Mouse (Mus musculus): Measurements from ENCODE around the gene Ctdnep1. TPM values are rescaled to one million over a fixed set of nuclear protein-coding genes. Genes with fewer than 3 reads are reported as not detected.
A peak's percentile ranks its signal among the peaks of the same experiment; 100 is the strongest.

Gene Ctdnep1
- polyA plus RNA-seq (2015; fragmentation: Nextera tagmentation; extraction: Ambion mirVana), result 20.7 and 20.9 TPM in 2 replicates

DNA sequence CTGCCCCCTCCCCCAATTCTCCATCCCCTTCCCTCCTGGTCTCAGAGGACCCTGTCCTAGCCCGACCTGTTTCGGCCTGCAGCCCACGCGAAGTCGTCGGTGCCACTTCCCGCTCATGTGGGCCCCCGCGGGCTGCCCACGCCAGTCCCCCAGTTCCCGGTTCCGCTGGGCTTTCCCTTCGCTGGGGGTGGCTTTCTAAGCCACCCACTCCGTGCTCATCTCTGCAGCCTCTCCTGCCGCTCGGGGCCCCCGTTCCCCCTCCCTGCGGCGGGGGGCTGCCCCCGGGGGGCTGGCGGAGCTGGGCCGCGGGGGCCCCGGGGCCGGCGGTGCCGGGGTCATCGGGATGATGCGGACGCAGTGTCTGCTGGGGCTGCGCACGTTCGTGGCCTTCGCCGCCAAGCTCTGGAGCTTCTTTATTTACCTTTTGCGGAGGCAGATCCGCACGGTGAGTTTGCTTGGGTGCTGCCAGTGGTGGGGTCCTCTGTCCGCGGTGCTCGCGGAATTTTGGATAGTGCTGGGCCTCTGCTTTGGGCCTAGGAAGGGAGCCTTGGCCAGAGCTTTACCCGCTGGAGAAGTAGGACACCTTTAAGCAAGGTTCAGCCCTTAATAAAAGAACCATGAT is at the start of gene Ctdnep1:
TSS of gene Ctdnep1 (plus strand) at position 16 of the 622 bp plus-strand sequence.
- H3K36me3 ChIP-seq (ENCODE audit: control insufficient read depth, insufficient read depth, low read length), result peaks cover 11% of the 10 kb centered on the region; the same call in 1 of the 2 replicates
- peak within 1 kb of the TSS; percentile 100 for H3K9ac ChIP-seq (ENCODE audit: low read depth, low read length)
- peak within 1 kb of the TSS; percentile 100 for H3K4me3 ChIP-seq (ENCODE audit: low read length)
- peak within 1 kb of the TSS; percentile 94 for H3K4me2 ChIP-seq (ENCODE audit: low read depth, low read length)
- H3K27ac ChIP-seq (ENCODE audit: low read length), result peak within 1 kb of the TSS; percentile 100
- H3K4me1 ChIP-seq (ENCODE audit: control insufficient read depth, insufficient read depth, low read length), result peaks cover 24% of the 10 kb centered on the region
- ATAC-seq, result no peak; the same call in 1 of the 2 replicates
- WGBS, result under 1% methylated on average over 42 of the region's 43 CpGs
- no peaks in the 10 kb centered on the region for H3K27me3 ChIP-seq (replicated peaks; ENCODE audit: control insufficient read depth, insufficient read depth, low read length)
- no peaks in the 10 kb centered on the region for H3K9me3 ChIP-seq (ENCODE audit: control insufficient read depth, low read length)

GRCm38 (mm10) chr11:69931769-69932168 is 49.2 kb upstream of the Ctdnep1 start:
- no peak overlapping the region for H3K9ac ChIP-seq (ENCODE audit: low read depth, low read length)
- peaks cover 19% of the 10 kb centered on the region for H3K4me1 ChIP-seq (ENCODE audit: control insufficient read depth, insufficient read depth, low read length)
- no peak for ATAC-seq
- no peaks in the 10 kb centered on the region for H3K36me3 ChIP-seq (ENCODE audit: control insufficient read depth, insufficient read depth, low read length)
- no peak overlapping the region for H3K4me2 ChIP-seq (ENCODE audit: low read depth, low read length)
- H3K27ac ChIP-seq (ENCODE audit: low read length), result no peak overlapping the region
- WGBS, result 74% methylated on average over 8 of the region's 8 CpGs
- no peaks in the 10 kb centered on the region for H3K9me3 ChIP-seq (ENCODE audit: control insufficient read depth, low read length)
- H3K4me3 ChIP-seq (ENCODE audit: low read length), result no peak overlapping the region
- H3K27me3 ChIP-seq (replicated peaks; ENCODE audit: control insufficient read depth, insufficient read depth, low read length), result no peaks in the 10 kb centered on the region

DNA sequence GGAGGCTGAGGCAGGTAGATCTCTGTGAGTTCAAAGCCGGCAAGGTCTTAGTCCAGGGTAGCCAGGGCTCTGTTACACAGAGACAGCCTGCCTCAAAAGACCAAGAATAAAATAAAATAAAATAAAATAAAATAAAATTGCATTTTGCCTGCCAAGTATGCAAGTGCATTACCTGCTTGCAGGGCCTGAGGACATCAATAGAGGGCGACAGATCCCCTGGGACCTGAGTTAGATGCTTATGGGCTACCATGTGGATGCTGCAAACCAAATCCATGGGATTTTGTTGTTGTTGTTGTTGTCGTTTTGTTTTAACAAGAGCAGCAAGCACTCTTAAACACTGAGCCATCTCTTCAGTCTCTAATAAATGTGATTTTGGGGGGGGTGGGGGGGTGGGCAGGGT is 48.7 kb upstream of the Ctdnep1 start:
- Histone ChIP-seq H3K27ac (ENCODE audit: low read length) (no peak overlapping the region), H3K9me3 (ENCODE audit: control insufficient read depth, low read length) (no peaks in the 10 kb centered on the region), H3K4me3 (ENCODE audit: low read length) (no peak overlapping the region), H3K36me3 (ENCODE audit: control insufficient read depth, insufficient read depth, low read length) (no peaks in the 10 kb centered on the region), H3K27me3 (replicated peaks; ENCODE audit: control insufficient read depth, insufficient read depth, low read length) (no peaks in the 10 kb centered on the region), H3K9ac (ENCODE audit: low read depth, low read length) (no peak overlapping the region), H3K4me1 (ENCODE audit: control insufficient read depth, insufficient read depth, low read length) (peaks cover 24% of the 10 kb centered on the region), H3K4me2 (ENCODE audit: low read depth, low read length) (no peak overlapping the region)
- ATAC-seq, result no peak
- 45% methylated on average over 3 of the region's 3 CpGs for WGBS

DNA sequence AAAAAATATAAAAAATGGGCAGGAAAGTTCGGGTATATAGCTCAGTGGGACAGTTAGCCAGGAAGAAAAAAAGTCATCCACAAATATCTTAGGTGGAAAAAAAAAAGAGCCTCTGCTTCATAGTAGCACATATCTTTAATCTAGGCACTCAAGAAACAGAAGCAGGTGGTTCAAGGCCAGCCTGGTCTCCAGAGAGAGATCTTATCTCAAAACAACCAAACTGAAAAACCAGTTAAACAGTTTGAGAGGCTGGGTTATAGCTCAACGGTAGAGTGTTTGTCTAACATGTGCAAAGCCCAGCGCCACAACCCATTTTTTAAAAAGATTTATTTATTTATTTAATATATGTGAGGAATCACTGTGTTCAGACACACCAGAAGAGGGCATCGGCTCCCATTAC is 47.9 kb upstream of the Ctdnep1 start:
- H3K9me3 ChIP-seq (ENCODE audit: control insufficient read depth, low read length), result no peaks in the 10 kb centered on the region
- H3K4me2 ChIP-seq (ENCODE audit: low read depth, low read length), result no peak overlapping the region
- no peak overlapping the region for H3K4me3 ChIP-seq (ENCODE audit: low read length)
- no peaks in the 10 kb centered on the region for H3K36me3 ChIP-seq (ENCODE audit: control insufficient read depth, insufficient read depth, low read length)
- H3K9ac ChIP-seq (ENCODE audit: low read depth, low read length), result no peak overlapping the region
- WGBS, result 69% methylated on average over 4 of the region's 4 CpGs
- no peak overlapping the region for H3K27ac ChIP-seq (ENCODE audit: low read length)
- H3K4me1 ChIP-seq (ENCODE audit: control insufficient read depth, insufficient read depth, low read length), result peaks cover 31% of the 10 kb centered on the region
- no peak for ATAC-seq
- 0 out of 2 replicates have a peak, but pooled peaks cover 3% of the 10 kb centered on the region for H3K27me3 ChIP-seq (replicated peaks; ENCODE audit: control insufficient read depth, insufficient read depth, low read length)

GRCm38 (mm10) chr11:69934169-69934568 is 46.8 kb upstream of the Ctdnep1 start:
- H3K9ac ChIP-seq (ENCODE audit: low read depth, low read length), result no peak overlapping the region
- H3K27ac ChIP-seq (ENCODE audit: low read length), result no peak overlapping the region
- H3K4me1 ChIP-seq (ENCODE audit: control insufficient read depth, insufficient read depth, low read length), result peaks cover 35% of the 10 kb centered on the region
- peak; percentile 45 for ATAC-seq
- H3K27me3 ChIP-seq (replicated peaks; ENCODE audit: control insufficient read depth, insufficient read depth, low read length), result 0 out of 2 replicates have a peak, but pooled peaks cover 3% of the 10 kb centered on the region
- WGBS, result 2% methylated on average over 18 of the region's 18 CpGs
- peak overlapping the region; percentile 29 for H3K4me3 ChIP-seq (ENCODE audit: low read length)
- peak overlapping the region; percentile 50 for H3K4me2 ChIP-seq (ENCODE audit: low read depth, low read length)
- H3K9me3 ChIP-seq (ENCODE audit: control insufficient read depth, low read length), result no peaks in the 10 kb centered on the region
- no peaks in the 10 kb centered on the region for H3K36me3 ChIP-seq (ENCODE audit: control insufficient read depth, insufficient read depth, low read length)

GRCm38 (mm10) chr11:69934681-69935080 is 46.3 kb upstream of the Ctdnep1 start:
- Histone ChIP-seq H3K4me3 (ENCODE audit: low read length) (no peak overlapping the region; the same call in 1 of the 2 replicates), H3K27me3 (replicated peaks; ENCODE audit: control insufficient read depth, insufficient read depth, low read length) (0 out of 2 replicates have a peak, but pooled peaks cover 3% of the 10 kb centered on the region), H3K4me2 (ENCODE audit: low read depth, low read length) (no peak overlapping the region; the same call in 1 of the 2 replicates), H3K9ac (ENCODE audit: low read depth, low read length) (no peak overlapping the region; the same call in 1 of the 2 replicates), H3K27ac (ENCODE audit: low read length) (no peak overlapping the region), H3K9me3 (ENCODE audit: control insufficient read depth, low read length) (no peaks in the 10 kb centered on the region), H3K4me1 (ENCODE audit: control insufficient read depth, insufficient read depth, low read length) (peaks cover 35% of the 10 kb centered on the region), H3K36me3 (ENCODE audit: control insufficient read depth, insufficient read depth, low read length) (no peaks in the 10 kb centered on the region)
- ATAC-seq, result no peak
- WGBS, result 16% methylated on average over 6 of the region's 6 CpGs

DNA sequence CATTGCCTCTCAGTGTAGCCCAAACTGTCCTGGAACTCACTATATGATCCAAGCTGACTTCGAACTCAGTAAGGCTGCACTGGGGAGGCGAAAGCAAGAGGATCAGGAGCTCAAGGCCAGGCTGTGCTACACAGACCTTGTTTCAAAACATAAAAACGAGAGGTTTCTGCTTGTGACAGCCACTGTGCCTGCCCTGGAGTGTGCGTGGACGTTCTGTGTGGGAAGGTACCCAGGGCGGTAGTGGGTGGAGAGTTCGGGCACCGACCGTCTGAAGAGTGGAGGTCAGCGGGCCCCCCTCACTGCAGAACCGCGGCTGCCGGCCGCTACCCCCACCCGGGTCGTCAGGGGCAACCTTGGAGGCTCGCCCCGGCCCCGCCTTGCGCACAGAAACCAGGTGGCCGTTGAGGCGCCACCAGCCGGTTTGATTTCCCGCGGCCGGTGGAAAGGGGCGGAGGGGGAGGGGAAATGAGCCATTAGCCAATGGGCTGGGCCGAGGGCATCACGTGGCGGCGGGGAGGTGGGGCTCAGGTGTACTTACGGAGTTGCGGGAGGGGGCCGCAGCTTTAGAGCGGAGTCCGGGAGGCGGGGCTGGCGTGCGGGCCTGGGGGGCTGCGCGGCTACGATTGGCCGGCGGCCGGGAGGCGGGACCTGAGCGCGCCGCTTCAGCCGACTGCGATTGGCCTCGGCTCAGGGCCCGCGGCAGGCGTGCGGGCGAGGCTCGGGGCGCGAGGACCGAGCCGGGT is 45.6 kb upstream of the Ctdnep1 start, which contains the start of gene Ybx2:
TSS of gene Ybx2 (plus strand) at position 660 of the 743 bp plus-strand sequence.
- Histone ChIP-seq H3K36me3 (ENCODE audit: control insufficient read depth, insufficient read depth, low read length) (no peaks in the 10 kb centered on the region), H3K9ac (ENCODE audit: low read depth, low read length) (peak within 1 kb of the TSS; percentile 67), H3K27me3 (replicated peaks; ENCODE audit: control insufficient read depth, insufficient read depth, low read length) (0 out of 2 replicates have a peak, but pooled peaks cover 3% of the 10 kb centered on the region), H3K27ac (ENCODE audit: low read length) (no peak within 1 kb of the TSS), H3K4me1 (ENCODE audit: control insufficient read depth, insufficient read depth, low read length) (peaks cover 35% of the 10 kb centered on the region), H3K4me3 (ENCODE audit: low read length) (peak within 1 kb of the TSS; percentile 55), H3K4me2 (ENCODE audit: low read depth, low read length) (peak within 1 kb of the TSS; percentile 100), H3K9me3 (ENCODE audit: control insufficient read depth, low read length) (no peaks in the 10 kb centered on the region)
- peak; percentile 87 for ATAC-seq
- WGBS, result 1% methylated on average over 53 of the region's 62 CpGs

- Histone ChIP-seq H3K27ac (ENCODE audit: low read length) (no peak overlapping the region), H3K27me3 (replicated peaks; ENCODE audit: control insufficient read depth, insufficient read depth, low read length) (0 out of 2 replicates have a peak, but pooled peaks cover 3% of the 10 kb centered on the region), H3K4me1 (ENCODE audit: control insufficient read depth, insufficient read depth, low read length) (peaks cover 35% of the 10 kb centered on the region), H3K4me2 (ENCODE audit: low read depth, low read length) (peak overlapping the region; percentile 100), H3K9ac (ENCODE audit: low read depth, low read length) (peak overlapping the region; percentile 67), H3K9me3 (ENCODE audit: control insufficient read depth, low read length) (no peaks in the 10 kb centered on the region), H3K36me3 (ENCODE audit: control insufficient read depth, insufficient read depth, low read length) (no peaks in the 10 kb centered on the region), H3K4me3 (ENCODE audit: low read length) (peak overlapping the region; percentile 55)
- 1% methylated on average over 30 of the region's 30 CpGs for WGBS
- no peak; the same call in 1 of the 2 replicates for ATAC-seq
Measured at GRCm38 (mm10) chr11:69936156-69936555, 44.8 kb upstream of the Ctdnep1 start.

DNA sequence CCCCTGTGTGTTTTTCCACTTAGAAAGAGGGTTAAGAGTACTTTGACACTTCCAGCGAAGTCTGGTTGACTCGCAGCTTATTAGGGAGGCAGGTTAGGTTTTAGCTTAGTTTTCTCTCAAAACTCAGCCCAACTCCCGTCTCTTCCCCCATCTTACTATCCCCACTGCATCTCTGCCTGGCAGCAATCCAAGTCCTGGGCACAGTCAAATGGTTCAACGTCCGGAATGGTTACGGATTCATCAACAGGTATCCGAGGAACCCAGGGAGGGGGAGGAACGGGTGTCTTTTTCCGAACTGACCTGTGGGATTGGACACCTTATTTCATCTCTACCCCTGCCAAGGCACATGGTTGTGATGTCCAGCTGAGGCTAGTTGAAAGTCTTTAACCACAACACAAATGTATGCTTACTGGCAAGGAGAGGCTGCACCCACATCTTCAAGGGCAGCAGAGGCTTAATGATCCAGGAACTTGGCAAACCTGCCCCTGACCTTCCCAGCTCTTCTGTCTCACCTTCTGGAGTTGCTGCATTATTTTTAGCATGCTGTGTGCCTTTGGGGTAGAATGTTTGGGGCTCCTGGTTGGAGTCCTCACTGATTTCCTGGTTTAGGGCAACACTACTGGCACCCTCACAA is 44.1 kb upstream of the Ctdnep1 start:
- peaks cover 35% of the 10 kb centered on the region for H3K4me1 ChIP-seq (ENCODE audit: control insufficient read depth, insufficient read depth, low read length)
- ATAC-seq, result no peak
- no peaks in the 10 kb centered on the region for H3K36me3 ChIP-seq (ENCODE audit: control insufficient read depth, insufficient read depth, low read length)
- 28% methylated on average over 9 of the region's 9 CpGs for WGBS
- H3K27me3 ChIP-seq (replicated peaks; ENCODE audit: control insufficient read depth, insufficient read depth, low read length), result 0 out of 2 replicates have a peak, but pooled peaks cover 3% of the 10 kb centered on the region
- H3K4me3 ChIP-seq (ENCODE audit: low read length), result no peak overlapping the region
- H3K27ac ChIP-seq (ENCODE audit: low read length), result no peak overlapping the region
- H3K4me2 ChIP-seq (ENCODE audit: low read depth, low read length), result peak overlapping the region; percentile 100
- H3K9ac ChIP-seq (ENCODE audit: low read depth, low read length), result 0 out of 2 replicates have a peak overlapping the region, but pooled peaks have one; percentile 22
- H3K9me3 ChIP-seq (ENCODE audit: control insufficient read depth, low read length), result no peaks in the 10 kb centered on the region

Measured in intestine, embryonic 16.5 days (tissue).